Mouse (Mus musculus) MEL (cell line): Measurements from ENCODE around the gene Dclk1.

ENCODE experiments used
- CTCF ChIP-seq, 3 experiments: IDR thresholded peaks in 2 of 3; conservative IDR thresholded peaks in 1 of 3; 2 replicates each; pipeline ENCODE4 v1.5.1; 2011 to 2012; ENCODE audit warnings: low read length in 3 of 3, low read depth in 2 of 3, mild to moderate bottlenecking in 2 of 3, improper control_type of control experiment in 1 of 3, inconsistent platforms in 1 of 3, mixed read lengths in 1 of 3, moderate library complexity in 1 of 3; ENCODE audit not compliant: control insufficient read depth in 1 of 3, insufficient read depth in 1 of 3, poor library complexity in 1 of 3, severe bottlenecking in 1 of 3
- ELF1 ChIP-seq: IDR thresholded peaks from 2 replicates; pipeline ENCODE4 v1.6.1; 2014; ENCODE audit warnings: low read depth, mild to moderate bottlenecking, inconsistent platforms, low read length, improper control_type of control experiment, moderate library complexity
- EP300 ChIP-seq, 2 experiments: IDR thresholded peaks; 2 replicates each; pipeline ENCODE4 v1.6.1; 2011; ENCODE audit warnings: improper control_type of control experiment in 2 of 2, low read length in 2 of 2, low read depth in 1 of 2, mild to moderate bottlenecking in 1 of 2
- GATA1 ChIP-seq: IDR thresholded peaks from 2 replicates; pipeline ENCODE4 v1.6.1; 2011; ENCODE audit warnings: low read depth, low read length, improper control_type of control experiment
- MAFK ChIP-seq: IDR thresholded peaks from 2 replicates; pipeline ENCODE4 v1.6.1; 2011; ENCODE audit warnings: low read depth, mild to moderate bottlenecking, low read length, improper control_type of control experiment, borderline replicate concordance
- MXI1 ChIP-seq: IDR thresholded peaks from 2 replicates; pipeline ENCODE4 v1.6.1; 2011; ENCODE audit warnings: mild to moderate bottlenecking, low read depth, low read length, improper control_type of control experiment
- NRF1 ChIP-seq: IDR thresholded peaks from 2 replicates; pipeline ENCODE4 v1.6.1; 2014; ENCODE audit warnings: low read depth, mild to moderate bottlenecking, inconsistent platforms, low read length, improper control_type of control experiment, moderate library complexity; ENCODE audit not compliant: poor library complexity, insufficient read depth, severe bottlenecking
- POLR2A ChIP-seq, 2 experiments: IDR thresholded peaks; 2 replicates each; pipeline ENCODE4 v1.6.1; 2011 to 2012; ENCODE audit warnings: low read length in 2 of 2, mild to moderate bottlenecking in 2 of 2, control low read depth in 1 of 2, improper control_type of control experiment in 1 of 2, low read depth in 1 of 2, moderate library complexity in 1 of 2; ENCODE audit not compliant: control insufficient read depth in 1 of 2, insufficient read depth in 1 of 2, poor library complexity in 1 of 2
- POLR2AphosphoS2 ChIP-seq: IDR thresholded peaks from 2 replicates; pipeline ENCODE4 v1.6.1; 2011; ENCODE audit warnings: low read length, improper control_type of control experiment
- SIN3A ChIP-seq: IDR thresholded peaks from 2 replicates; pipeline ENCODE4 v1.6.1; 2012; ENCODE audit warnings: low read length, improper control_type of control experiment, inconsistent platforms
- TAL1 ChIP-seq: IDR thresholded peaks from 2 replicates; pipeline ENCODE4 v1.6.1; 2012; ENCODE audit warnings: mild to moderate bottlenecking, inconsistent platforms, low read length, moderate library complexity, mixed read lengths
- ZC3H11A ChIP-seq: IDR thresholded peaks from 2 replicates; pipeline ENCODE4 v1.6.1; 2012; ENCODE audit warnings: low read depth, mild to moderate bottlenecking, inconsistent platforms, low read length, improper control_type of control experiment

DNA sequence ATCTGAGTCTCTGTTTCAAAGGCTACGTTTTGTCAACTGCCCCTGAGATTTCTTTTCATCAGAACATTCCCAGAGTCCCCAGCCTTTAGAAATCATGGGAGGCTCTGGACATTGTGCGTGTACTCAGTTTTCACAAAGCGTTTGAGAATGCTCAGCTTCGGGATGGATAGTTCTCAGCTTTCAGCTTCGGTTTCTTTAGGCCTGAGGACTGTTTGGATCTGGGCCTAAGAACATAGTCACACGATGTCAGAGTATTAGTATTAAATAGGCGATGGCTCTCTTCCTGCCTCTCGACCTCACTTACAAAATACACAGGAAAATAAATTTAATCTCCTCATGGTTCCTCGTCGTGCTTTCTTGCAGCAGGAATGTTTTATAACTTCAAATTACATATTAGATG is 327.4 kb downstream of the Dclk1 start:
- no peak for TF ChIP-seq SIN3A
- no peak for TF ChIP-seq POLR2A (IDR thresholded peaks at IDR 0.05; ENCODE audit: control insufficient read depth in 1 of 2, insufficient read depth in 1 of 2, low read depth in 1 of 2, low read length in 2 of 2, poor library complexity in 1 of 2)
- TF ChIP-seq CTCF (IDR thresholded peaks at IDR 0.05 in 2 of 3, conservative IDR thresholded peaks at IDR 0.05 in 1 of 3; ENCODE audit: control insufficient read depth in 1 of 3, insufficient read depth in 1 of 3, low read depth in 2 of 3, low read length in 3 of 3, poor library complexity in 1 of 3, severe bottlenecking in 1 of 3), result no peak
- TF ChIP-seq POLR2AphosphoS2, result no peak
- no peak for TF ChIP-seq MXI1
- no peak for TF ChIP-seq NRF1
- no peak for TF ChIP-seq EP300 (IDR thresholded peaks at IDR 0.05; ENCODE audit: low read depth in 1 of 2, low read length in 2 of 2)
- no peak for TF ChIP-seq MAFK
- no peak for TF ChIP-seq ZC3H11A
- TF ChIP-seq GATA1, result no peak
- TF ChIP-seq ELF1, result no peak
- no peak for TF ChIP-seq TAL1
